Mouse (Mus musculus) adrenal gland, adult 2 months (tissue): ENCODE measurements around the gene Fntb. TPM values are rescaled to one million over a fixed set of nuclear protein-coding genes. Genes with fewer than 3 reads are reported as not detected.
A peak's percentile ranks its signal among the peaks of the same experiment; 100 is the strongest.
"Not testable (repeated sequence)": the region's sequence is repeated elsewhere in the genome, so short reads cannot be mapped to it uniquely, and the experiment has no call there.

ENCODE experiments used
- DNase-seq: peaks from one replicate; pipeline ENCODE4 v3.0.0; 2021
- polyA plus RNA-seq: library from polyadenylated mRNA; depleted of rRNA; stranded (reverse); fragments of >200 nt; gene quantifications from 2 replicates; pipeline ENCODE4 v1.2.3, GENCODE M21; 2012
- total RNA-seq, 2 experiments: library from RNA; stranded (reverse); gene quantifications; 2 replicates each; pipeline ENCODE4 v1.2.3; 2021

Gene Fntb
- total and polyA plus RNA-seq, 3 experiments, result 11.0 to 25.0 (median 15.4) TPM

- DNase-seq, result no peak
Measured at GRCm38 (mm10) chr12:76837844-76838650, 72.7 kb downstream of the Fntb start.

DNA sequence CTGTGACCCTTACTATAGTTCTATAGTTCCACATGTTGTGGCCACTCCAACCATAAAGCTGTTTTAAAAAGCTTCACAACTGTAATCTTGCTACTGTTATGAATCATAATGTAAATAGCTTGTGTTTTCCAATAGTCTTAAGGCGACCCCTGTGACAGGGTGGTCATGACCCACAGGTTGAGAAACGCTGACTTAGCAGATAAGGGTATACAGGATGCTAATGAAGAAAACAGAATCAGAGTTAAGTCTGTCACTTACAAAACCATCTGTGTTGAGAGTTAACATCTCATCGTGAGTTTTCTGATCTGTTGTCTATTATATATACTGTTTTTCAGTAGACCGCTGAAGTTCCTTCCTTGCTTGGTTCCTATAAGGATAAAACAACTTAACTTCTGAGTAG, 73.9 kb downstream of the Fntb start:
- no peak for DNase-seq

- no peak for DNase-seq
Measured at GRCm38 (mm10) chr12:76840081-76840480, 74.7 kb downstream of the Fntb start.

GRCm38 (mm10) chr12:76844346-76845061, 79.1 kb downstream of the Fntb start:
- DNase-seq, result no peak

DNA sequence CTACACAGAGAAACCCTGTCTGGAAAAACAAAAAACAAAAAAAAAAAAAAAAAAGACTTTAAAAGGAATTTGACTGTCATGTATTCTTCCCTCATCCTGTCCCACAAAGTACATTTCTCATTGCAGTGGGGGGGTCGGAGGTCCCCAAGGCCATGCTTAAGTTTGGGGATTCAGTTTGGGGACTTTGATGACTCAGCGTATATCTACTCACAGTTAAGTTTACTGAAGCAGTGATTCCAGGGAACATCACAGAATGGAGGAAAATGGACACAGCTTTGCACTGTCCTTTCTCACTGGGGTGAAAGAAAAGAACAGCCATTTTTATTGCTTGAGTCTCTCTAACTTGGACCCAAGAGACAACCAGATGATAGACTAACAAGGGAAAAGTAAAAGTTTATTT, 87.0 kb downstream of the Fntb start:
- DNase-seq, result no peak

DNA sequence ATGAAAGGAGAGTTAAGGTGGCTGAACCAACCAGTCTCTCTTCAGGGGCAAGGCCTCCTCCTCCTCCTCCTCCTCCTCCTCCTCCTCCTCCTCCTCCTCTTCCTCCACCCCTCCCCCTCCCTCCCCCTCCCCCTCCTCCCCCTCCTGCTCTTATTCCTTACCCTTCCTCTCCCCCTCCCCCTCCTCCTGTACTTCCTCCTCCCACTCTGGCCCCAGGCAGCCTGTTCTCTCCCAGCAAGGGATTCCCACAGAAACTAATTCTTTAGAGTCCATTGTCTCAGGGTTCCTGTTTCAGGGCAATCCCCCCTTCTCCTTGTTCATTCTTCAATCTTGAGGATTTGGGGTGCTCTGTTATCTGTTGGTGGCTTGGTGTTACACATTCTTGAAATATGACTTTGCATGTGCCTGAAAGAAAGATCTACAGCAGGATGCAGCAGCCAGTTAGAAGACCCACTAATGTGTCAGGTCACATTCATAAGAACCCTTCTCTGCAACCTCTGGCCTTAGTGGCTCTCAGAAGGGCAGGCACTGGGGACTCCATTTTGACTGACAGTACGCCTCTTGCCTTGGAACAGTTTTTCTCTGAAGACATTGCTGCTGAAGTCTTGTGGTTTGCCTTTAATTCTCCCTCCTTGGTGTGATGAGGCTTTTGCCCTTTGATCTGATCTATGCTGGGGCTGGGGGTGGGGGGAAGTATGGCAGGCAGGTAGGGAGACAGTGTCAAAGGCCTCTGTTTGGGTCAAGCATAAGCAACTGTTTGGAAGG, 88.2 kb downstream of the Fntb start:
- DNase-seq, result no peak

DNA sequence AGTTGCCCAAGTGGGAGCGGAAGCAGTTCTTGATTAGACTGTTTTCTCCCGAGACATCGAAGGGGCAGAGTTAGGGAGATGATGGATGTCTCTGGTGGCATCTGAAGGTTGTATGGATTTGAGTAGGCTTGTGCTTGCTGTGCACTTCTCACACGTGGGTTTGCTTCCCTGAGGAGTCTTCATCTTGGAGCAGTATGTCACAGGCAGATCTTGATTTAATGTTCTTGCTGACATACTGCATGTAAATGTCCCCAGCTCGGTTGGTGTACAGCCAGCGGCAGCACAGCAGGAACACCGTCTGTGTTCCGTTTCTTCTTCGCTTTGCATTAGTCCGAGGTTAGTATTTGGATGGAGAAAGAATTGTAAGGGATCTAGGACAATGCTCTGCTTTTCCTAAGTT, 91.7 kb downstream of the Fntb start:
- no peak for DNase-seq

- not testable (repeated sequence) for DNase-seq
Measured at GRCm38 (mm10) chr12:76858788-76859187, 93.4 kb downstream of the Fntb start.

DNA sequence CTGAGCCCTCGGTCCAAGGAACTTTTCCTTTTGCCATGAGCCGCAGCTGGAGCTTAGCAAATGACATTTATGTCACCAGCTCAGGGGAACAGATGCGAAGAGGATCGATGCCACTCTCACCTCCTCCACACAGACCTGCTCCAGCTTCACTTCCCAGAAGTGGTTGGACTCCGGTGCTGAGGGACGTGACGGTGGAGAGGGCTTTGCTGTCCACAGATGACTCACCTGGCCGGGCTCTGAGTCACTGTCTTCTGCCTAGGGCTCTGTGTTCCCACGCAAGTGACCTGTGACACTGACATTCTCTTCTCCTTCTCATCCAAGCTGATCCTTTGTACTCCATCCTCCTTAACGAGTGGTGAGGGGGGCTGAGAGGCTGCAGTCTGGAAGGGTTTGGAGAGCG, 98.3 kb downstream of the Fntb start:
- DNase-seq, result peak; percentile 69

DNA sequence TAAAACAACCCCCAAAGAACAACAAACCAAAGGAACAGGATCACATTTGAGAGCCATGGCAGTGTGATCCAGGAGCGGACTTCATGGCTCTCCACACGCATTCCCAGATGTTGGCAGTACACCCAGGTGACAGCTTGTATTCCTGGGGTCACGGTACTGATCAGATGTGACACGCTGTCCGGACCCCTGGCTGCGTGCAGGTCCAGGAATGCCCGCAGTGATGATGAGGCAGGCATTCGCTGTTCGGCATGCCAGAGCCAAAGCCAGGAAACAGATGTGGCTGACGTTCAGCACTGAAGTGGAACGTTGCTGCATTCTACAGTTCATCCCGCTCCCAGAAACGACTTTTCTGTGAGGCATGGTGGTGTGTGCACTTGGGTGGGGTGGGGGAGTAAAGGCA, 99.9 kb downstream of the Fntb start:
- no peak for DNase-seq

GRCm38 (mm10) chr12:76867586-76868280, 102.3 kb downstream of the Fntb start:
- DNase-seq, result peak; percentile 54

DNA sequence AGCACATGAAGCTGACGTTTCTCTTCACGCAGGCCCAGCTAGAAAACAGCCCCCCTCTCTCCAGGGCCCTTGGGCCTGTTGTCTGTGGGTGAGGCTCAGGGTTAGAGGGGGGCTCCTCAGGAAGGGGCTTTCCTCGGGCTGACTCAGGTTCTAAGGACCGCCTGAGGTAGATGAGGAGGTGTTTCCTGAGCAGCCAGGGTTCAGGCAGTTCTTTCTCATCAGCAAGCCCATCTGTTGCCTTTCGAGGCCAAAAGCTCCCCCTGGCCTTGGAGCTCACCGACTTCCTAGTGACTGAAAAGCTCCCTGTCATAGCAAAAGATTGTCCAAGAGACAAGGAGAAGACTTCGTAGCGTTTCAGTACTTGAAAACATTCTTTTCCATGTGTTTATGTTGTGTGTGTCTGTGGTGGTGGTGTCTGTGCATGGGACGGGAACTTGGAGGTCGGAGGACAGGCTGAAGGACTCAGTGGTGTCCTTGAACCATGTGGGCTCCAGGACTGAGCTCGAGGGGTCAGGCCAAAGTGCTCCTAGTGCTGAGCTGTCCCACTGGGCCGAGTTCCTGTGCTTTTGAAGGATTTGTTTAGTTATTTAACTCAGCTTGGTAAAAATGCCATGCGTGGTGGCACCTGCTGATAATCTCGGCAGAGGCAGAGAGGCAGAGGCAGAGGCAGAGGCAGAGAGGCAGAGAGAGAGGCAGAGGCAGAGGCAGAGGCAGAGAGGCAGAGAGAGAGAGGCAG, 103.2 kb downstream of the Fntb start:
- DNase-seq, result no peak

DNA sequence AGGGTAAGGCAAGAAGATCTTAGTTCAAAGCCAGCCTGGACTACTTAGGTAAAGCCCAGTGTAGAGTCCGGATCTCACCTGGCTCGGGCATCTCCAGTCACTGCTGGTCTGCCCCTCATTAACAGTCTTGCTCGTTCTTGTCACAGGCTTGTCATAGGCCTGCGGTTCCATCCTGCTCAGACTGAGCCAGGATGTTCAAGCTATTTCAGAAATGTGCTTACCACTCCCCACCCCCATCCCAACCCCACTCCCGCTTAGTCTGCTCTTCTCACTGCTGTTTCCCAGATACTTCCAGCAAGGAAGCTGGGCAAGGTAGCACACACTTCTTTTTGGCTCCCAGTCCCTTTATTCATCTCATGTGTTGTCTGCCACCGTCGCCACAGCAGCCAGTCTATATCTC, 104.2 kb downstream of the Fntb start:
- no peak for DNase-seq

GRCm38 (mm10) chr12:76872767-76873316, 107.5 kb downstream of the Fntb start:
- no peak for DNase-seq

- DNase-seq, result peak; percentile 51
Measured at GRCm38 (mm10) chr12:76874826-76875225, 109.4 kb downstream of the Fntb start.

GRCm38 (mm10) chr12:76879242-76879641, 113.9 kb downstream of the Fntb start:
- peak; percentile 61 for DNase-seq

DNA sequence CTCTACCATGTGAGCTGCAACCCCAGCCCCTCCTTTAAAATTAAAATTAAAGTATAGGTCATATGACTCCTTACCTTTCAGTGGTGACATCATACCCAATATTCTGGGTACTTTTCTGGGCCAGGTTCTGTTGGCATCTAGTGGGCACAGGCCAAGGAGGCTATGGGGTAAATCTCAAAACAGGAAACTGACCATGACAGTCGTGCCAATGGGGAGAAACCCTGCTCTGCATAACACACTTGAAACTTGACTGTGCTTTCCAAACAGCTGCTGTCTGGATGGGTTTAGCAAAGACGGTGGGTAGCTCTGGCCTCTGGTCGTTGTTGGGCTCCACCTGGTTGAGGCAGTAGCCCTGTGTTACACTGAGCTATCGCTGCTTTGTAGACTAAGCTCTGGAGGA, 114.7 kb downstream of the Fntb start:
- DNase-seq, result no peak

DNA sequence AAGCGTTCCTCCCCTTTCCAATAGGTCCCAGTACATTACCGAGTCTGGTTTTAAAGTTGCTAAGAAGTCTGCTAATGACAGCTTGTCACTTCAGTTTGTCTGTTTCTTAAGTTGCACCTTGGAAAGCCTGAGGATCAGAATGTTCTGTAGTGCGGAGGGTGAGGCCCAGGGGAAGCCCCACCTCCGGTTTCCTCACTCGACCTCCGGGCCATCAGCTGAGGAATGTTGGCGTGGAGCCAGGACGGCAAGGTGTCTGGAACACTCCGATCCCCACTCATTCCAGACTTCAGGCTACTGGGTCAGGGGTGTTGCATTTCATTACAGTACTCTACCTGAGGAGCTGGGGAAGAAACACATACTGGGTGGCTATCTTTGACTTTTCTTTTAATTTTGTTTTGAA, 118.4 kb downstream of the Fntb start:
- DNase-seq, result peak; percentile 40

GRCm38 (mm10) chr12:76885103-76885502, 119.7 kb downstream of the Fntb start:
- DNase-seq, result no peak

DNA sequence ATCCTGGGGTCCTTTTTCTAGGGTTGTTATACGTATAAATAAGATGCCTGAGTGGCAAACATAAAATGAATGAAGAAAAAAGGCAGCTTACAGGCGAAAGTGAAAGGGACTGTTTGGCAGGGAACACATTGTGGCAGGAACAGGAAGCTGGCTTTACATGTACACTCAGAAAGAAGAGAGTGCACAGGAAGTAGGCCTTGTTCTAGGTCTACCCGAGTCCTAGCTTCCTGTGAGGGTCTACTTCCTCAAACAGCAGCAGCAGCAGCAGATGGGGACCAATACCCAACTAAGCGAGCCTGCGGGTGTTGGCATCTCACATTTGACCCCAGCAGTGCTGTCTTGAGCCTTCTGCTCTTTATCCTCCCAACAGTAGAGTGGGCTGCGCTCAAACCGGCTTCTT, 121.4 kb downstream of the Fntb start:
- DNase-seq, result no peak

GRCm38 (mm10) chr12:76887941-76888340, 122.6 kb downstream of the Fntb start:
- DNase-seq, result no peak
